Mouse (Mus musculus): ENCODE results near the gene Npepl1.

- no peak for TF ChIP-seq CTCF (IDR thresholded peaks at IDR 0.05; ENCODE audit: control insufficient read depth, insufficient read depth, low read length)
- no peak for TF ChIP-seq POLR2A (IDR thresholded peaks at IDR 0.05; ENCODE audit: borderline replicate concordance, control insufficient read depth, low read depth, low read length)
Measured at GRCm38 (mm10) chr2:174102399-174102798, 7.8 kb upstream of the Npepl1 start.
